Mouse (Mus musculus) cerebellum, adult 9-10 months (tissue): ENCODE results near the gene Surf6.

Experiments used
- DNase-seq: peaks from one replicate; pipeline ENCODE4 v3.0.0; 2022

Surf6 gene

DNA sequence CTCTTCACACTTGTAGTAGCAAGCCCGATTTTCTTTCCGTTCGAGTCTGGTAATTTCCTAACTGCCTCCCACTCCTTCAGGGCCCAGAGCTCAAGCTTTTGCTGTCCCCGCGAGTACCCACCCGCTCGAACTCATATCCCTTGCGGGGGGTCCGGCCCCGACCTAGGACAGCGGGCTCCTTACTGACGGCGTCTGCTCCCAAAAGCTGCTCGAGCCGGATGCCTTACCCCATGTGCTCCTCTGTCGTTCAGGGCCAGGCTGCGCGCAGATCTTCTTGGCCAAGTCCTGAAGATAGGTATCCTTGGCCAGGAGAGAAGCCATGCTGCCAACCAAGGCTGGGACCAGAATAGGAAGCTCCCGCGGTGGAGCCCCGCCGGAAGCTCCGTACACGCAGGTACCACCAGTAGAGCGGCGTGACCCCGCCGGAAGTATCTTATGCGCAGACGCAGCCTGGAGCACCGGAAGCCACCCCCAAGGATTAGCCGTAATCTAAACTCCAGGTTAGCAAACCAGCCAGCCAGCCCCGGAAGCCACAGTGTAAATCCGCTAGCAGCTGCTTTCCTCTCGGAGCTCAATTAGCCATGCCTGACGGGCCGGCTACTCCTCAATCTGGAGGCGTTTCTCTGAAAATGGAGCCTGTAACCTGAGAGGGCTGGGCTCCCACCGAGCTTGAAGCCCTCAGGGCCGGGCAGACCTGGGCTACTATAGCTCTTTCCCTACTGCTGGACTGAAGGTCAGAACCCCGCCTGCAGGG is at the start of gene Surf6:
TSS of gene Surf6 (minus strand) at position 413 of the 754 bp plus-strand sequence.
- DNase-seq = peak; percentile 95

DNA sequence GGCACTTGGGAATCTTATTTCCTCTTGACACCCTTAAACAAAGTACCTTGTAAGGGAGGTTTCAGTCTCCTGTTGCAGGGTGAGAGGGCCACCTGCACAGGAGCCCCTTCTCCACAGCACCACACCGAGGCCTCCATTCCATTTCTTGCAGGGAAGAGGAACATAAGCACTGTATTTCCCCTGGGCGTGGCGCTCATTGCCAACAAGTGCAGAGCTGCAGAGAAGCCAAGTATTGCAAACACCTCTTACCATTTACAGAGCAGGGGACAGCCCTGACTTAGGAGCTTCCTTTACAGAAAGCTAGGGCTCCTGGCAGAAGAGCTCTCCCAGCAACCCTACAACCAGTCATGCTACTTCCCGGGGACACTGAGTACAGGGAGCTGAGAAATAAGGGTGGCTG is 49.5 kb upstream of the Surf6 start:
- no peak for DNase-seq

DNA sequence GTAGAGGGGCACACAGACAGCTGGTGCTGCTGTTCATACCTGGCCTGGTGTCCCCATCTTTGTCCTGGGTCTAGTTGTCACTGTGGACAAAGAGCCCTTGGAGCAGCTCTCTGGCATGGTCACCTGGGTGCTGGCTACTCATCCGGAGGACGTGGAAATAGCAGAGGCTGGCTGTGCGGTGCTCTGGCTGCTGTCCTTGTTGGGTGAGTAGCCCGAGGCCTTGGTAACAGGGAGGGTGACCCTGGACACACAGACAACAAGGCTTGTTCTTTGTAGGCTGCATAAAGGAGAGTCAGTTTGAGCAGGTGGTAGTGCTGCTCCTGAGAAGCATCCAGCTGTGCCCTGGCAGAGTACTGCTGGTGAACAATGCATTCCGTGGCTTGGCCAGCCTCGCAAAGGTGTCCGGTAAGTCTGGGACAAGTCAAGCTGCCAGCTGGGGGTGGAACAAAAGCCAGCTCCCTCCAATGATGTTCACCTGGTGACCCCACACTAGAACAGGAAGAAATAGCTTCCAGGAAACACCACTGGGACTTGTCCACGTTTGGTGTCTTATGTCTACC is 48.7 kb upstream of the Surf6 start:
- no peak for DNase-seq

DNA sequence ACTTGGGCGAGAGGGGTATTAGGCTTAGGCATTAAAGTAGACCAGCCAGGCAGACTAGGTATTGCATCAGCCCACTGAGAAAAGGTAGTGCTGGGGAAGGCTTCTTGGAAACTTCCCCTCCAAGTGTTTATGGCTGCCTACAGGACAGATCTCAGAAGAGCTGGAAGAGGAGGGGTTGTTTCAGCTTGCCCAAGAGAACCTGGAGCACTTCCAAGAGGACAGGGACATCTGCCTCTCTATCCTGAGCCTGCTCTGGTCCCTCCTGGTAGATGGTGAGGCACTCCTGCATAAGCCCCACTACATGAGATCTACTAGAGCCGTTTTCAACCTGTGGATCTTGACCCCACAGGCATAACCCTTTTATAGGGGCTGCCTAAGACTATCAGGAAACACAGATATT is 47.7 kb upstream of the Surf6 start:
- peak; percentile 58 for DNase-seq

DNA sequence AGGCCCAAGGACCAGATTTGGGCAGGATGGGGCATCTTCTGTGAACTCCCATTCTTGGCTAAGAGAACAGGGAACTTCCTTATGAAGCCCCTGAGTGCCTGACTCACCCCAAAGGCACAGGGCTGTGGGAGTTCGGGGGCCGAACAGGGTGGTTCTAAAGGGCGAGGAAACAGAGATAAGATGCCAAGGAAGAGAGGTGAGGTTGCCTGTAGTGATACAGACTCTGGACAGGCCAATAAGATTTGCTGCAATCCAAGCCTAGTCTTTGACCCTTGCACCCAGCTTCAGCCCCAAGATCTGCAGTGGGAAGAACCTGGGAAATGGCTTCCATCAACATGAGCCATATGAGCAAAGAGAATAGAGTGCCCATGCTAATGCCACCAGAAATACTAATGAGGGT is 40.6 kb upstream of the Surf6 start:
- no peak for DNase-seq

DNA sequence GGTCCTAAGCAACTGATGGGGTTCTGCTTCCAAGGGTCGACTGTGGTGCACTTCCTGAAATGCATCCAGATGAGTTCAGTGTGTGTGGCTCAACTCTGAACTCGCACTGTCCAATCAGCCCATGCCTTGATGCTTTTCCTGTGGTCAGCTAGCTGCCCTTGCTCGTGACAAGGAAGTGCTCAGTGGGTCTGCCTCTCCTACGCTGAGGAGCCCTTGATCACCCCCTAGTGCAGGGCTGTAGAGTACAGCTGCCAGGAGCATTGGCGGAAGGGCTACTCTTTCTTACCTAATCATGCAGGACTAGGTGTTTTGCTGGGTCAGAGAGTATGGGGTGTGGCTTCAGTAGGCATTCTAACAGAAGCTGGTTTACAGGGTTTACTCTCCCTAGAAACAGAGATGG is 38.9 kb upstream of the Surf6 start:
- no peak for DNase-seq

DNA sequence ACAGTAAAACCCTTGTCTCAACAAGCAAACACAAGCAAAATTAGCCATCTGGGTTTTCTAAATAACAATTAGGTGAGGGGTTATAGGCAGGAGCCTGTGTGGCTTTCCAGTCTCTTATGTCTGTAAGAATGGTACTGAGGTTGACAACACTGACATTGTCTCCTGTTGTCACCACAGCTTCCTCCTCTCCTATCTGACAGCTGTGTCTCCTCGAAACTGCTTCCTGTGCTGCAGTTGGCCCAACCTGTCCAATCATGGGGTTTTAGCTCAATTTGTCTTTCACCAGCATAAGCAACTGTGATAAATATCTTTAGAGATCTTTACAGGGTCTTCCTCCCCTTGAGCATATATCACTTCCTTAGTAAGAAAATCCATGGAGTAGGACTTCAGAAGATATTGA is 33.7 kb upstream of the Surf6 start:
- no peak for DNase-seq

DNA sequence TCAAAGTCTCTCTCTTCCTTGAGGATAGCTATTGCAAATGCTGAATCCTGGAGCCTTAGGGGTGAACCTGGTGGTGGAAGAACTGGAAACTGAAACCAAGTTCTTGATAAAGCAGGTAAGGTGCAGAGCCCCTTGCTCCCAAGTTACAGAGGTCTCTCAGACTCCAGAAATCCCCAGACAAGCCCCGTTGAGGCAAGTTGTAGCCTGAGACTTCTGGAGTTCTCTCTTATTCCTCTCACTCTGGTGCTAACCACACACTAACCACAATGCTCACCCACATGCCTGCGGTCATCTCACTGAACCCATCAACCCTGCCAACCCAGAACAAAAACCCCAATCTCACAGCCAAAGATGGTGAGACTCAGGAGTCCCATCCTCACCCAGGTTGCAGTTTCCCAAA is 32.6 kb upstream of the Surf6 start:
- DNase-seq = no peak

DNA sequence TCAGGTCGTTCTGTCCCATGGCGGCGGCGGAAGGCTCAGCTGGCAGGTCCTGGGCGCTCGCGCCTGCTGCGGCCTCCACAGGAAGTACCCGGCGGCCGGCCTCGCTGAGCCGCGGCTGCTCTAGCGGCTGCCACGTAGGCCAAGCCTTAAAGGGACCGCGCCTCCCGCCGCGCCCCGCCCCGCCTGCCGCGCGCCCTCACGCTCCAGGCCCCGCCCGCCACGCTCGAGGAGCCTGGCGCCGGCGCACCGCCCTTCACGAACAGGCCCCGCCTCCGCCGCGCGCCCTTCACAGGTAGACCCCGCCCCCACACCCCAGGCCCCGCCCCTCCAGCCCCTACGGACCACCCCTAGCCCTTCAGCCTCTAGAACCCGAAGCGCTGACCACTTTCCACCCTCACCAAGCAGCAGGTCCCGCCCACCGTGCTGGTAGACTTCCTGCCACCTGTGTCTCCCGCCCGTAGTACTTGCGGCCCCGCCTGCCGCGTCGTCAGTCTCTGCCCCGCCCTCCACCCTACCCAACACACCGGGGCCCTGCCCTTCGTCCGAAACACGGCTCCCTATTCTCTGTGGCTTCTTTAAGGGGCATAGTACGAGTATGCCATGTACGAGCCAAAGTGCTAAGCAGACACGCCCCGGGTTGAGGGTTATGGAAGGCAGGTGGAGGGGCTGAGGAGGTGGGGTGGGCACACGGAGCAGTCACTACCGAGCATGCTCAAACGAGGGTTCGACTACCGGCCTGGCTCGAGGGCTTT is 30.8 kb upstream of the Surf6 start, which contains the start of the genes Surf4 and Stkld1:
TSS of gene Surf4 (minus strand) at position 625 of the 752 bp plus-strand sequence.
TSS of gene Stkld1 (plus strand) at position 744 of the 752 bp plus-strand sequence.
- DNase-seq = peak; percentile 89

DNA sequence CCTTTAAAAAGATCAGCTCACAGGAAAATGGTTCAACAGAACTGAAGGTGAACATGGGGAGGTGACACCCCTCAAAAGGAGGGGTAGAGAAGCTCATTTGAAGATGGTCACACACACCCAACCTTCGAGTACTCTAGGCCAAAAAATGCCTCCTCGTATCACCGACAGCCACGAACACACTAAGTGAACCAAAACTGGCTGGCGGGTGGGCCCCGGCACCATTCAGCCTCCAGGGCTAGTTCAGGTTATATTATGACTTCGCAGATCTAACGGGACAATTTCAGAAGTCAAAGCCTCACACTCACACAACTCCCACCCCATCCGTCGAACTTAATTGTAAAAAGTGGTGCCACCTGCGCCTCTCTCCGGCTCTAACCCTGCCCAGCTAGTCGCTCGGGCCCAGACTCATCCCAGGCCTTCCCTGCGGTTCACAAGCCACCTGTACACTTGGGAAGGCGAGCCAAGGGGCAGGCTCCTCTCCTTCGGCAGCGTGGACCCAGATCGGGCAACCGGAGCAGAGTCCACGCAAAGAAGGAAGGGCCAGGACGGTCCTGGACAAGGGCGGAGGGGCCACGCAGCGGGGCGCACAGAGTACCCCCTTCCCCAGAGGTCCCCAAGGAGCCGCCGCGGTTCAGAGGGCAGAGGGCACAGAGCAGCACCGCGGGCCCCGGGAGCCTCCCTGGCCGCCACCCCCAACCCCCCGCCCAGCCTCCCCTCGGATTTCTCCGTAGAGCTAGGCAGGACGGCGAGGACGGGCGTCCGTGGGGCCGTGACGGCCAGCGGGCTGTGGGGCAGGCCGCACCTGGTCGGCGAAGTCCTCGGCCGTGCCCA is 30.0 kb upstream of the Surf6 start:
- peak; percentile 62 for DNase-seq

DNA sequence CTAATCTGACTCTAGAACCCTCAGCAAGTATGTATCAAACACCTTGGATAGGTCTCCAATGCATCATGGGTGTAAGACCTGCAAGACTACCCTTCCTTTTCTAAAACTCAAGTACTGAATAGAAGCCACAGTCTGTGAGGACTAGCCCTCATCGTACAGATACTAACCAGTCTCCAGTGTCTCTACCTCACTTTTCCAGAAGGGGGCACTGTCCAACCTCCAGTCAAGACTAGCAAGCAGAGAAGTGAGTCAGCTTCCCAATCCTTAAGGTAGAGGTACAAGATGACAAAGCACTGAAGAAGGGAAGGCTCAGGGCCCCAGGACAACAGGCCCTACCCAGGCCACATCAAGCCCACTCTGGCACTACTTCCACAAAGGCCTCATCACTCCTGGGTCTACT is 27.7 kb upstream of the Surf6 start:
- peak; percentile 84 for DNase-seq

DNA sequence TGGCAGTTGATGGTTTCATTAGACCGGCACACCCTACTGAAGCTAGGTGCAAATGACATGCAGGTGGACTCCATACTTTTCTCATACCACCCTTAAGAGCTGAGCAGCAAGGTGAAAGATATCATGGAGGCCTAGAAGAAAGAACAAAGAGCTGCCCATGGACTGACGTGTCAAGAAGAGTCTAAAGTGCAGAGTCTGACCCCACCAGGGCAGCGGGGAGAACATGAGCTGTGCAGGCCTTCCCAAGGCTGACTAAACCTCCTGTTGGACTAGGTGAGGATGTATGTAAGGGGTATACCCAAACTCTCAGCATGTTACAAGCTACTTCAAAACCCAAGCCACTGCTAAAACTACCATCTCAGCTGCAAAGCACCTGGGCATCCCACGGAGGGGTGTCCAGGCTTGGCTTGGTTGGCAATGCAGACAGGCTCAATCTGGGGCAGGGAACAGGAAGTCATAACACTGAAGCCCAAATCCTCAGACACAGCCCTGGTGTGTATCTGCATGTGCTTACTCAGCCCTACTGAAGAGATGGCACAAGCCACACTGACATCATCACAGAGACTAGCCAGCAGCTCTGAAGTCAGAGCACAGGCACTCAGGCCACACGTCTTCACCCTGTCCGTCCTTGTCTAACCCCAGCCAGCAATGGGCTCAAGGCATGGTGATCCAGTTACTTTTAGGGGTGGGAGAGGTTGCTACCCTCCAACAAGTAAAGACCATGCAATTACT is 25.2 kb upstream of the Surf6 start:
- no peak for DNase-seq

DNA sequence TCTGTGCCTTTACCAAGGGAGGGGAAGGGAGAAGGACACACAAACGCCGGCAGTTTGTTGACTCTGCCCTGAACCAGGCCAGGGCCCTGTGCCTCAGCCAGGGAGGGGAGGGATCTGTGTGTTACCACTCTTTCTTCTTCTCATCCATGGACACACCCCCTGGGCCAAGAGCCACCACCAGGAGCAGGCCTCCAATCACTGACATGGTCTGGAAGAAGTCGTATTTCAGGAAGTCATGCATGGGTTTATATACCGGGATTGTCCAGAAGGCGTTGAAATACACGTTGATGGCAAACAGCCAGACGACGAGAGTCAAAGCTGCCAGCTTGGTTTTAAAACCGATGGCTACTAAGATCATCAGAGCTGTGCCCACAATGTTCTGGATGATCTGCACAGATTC is 19.1 kb upstream of the Surf6 start:
- DNase-seq = no peak

DNA sequence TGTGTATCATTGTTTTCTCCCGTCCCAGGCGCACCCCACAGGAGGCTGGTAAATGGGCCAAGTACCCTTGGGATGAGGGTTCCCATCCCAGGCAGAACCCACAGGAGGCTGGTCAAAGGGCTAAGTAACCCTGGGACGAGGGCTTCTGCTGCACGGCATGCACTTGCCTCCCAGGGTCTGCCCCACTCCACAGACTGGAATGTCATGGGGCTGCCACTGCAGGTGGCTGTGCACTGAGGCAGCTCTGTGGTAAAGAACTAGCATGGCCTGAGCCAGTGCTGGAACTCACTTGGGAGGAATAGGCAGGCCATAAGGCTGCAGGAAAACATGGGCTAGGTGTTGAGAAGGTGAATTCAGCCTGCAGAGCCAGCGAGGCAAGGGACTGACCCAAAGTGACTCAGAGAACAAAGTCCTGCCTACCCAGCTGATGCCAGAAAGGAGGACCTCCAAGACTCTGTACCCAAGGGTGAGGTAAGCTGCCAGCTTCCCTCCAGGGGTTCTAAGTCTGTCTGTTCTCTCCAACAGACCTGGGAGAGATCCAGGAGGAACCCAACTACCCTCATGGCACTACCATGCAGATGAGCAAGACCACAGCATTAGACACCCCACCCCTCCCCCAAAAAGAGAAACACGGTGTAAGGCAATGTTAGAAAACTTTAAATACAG is 17.6 kb upstream of the Surf6 start:
- no peak for DNase-seq

DNA sequence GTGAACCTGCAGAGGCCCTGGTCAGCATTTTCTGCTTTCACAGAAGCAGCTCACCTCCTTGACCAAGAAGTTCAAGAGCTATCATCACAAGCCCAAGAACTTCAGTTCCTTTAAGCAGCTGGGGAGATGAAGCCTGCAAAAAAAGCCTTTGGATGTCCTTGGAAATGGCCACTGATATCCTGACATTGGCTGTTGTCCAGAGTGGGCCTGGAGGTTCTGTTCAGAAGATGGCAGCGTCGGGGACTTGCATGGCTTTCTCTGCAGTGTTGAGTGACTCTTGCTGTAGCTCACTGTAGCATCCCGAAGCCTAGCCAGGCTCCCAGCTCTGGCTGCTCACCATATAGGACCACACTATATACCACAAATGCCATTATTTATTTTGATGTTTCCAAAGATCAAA is 17.0 kb upstream of the Surf6 start:
- DNase-seq = no peak

DNA sequence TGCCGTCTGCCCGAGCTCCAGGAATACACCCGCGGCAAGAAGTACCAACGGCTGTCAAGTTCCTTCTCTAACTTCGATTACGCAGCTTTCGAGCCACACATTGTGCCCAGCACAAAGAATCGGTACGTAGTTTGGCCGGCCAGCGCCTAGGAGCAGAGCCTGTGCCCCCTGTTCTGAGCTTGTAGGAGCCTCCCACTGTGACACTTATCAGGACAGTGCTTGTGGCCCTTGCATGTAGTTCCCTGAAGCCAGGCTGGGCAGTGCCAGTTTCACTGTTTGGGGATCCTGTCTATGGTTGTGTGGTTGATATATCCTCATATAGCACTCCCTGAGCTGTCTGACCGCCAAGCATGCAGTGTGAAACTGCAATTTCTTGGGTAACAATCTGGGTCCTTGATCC is 14.1 kb upstream of the Surf6 start:
- no peak for DNase-seq

DNA sequence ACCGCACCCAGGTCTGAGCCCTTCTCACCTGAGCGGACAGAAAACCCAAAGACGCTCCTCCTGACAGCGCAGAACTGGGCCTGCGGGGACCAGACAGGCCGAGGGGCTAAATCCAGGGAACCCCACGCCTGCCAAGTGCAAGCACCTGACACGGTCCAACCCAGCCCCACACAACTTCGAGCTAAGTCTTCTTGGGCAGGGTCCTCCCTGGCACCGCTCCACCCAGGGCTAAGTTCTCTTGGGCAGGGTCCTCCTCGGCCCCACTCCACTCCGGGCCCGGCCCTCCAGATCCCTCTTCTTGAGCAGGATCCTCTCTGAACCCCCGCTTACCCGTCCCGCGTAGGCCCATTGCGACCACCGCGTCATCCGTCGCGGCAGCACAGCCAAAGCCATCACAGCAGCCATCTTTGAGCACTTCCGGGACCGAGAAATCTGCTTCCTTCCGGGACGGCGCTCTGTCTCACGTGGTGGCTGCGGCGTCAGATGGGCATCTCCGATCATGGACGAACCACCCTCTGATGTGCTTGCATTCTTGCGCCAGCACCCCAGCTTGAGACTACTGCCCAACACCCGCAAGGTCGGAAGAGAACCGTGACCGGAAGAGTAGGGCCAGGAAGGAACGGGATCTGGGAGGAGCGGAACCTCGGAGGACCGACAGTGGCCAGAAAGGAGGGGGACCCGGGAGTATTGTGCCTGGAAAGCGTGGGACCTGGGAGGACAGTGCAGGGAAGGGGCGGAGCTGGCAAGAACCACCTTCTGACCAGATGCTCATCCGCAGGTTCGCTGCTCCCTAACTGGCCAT is 13.4 kb upstream of the Surf6 start, which contains the start of the genes Surf2 and Surf1:
TSS of gene Surf2 (plus strand) at position 441 of the 802 bp plus-strand sequence.
TSS of gene Surf1 (minus strand) at position 604 of the 802 bp plus-strand sequence.
- peak; percentile 83 for DNase-seq

DNA sequence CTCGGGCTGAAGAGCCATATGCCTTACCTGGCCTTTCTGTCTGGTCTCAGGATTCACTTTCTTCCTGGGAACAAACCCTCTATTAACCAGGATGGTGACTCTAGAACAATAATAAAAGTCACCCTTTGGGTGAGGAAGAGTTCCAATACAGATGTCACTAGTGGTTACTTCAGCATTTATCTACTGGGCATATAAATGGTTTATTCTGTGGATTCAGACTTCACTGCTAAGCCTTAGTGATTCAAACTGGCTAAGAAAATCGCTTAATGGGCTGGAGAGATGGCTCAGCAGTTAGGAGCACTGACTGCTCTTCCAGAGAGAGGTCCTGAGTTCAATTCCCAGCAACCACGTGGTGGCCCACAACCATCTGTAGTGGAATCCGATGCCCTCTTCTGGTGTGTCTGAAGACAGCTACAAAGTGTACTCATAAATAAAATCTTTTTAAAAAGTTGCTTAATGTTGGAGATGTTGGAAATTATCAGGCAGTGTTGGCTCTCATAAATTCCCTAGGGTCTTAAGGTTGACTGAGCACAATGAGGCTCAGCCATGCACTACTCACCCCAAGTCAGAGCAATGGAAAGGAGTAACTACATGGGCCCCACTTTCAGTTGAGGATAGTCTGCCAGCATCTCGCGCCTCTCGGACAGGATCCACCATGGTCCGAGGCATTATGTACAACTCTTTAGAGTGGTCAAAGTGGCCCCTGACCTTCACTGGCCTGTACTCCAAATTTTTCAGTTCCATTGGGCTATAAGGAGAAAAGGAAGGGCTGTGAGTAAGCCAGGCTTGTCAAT is 11.7 kb upstream of the Surf6 start:
- no peak for DNase-seq

DNA sequence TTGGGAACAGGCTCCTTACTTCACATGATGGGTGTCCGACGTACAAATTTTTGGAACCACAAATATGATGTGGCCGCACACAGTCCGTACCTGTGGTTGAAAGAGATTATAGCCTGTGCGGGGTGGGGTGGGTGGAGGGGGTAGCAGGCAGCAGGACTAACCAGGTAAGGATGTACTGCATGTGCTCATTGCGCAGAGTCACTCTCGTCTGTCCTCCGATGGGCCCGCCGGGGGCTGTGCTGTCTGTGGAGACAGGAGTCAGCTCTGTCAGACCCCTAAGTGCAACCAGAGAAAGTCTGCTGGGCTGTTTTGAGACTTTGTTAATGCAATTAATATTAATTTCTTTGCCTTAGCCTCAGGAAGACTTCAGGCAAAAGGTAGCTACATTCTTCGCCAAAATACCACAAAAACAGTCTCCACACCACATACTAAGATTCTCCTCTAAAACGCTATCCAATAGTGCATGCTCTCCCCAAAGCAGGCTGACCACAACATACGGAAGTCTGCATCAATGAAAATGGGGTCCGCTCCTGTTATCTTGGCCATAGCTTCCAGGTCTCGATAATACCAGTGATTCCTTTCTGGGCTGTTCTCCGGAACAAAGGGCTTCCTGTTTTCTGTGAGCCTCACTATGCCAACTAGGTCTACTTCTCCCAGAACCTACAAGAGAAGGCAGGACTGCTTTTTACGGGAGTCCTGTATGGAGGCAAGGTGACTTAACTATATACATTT is 10.9 kb upstream of the Surf6 start:
- no peak for DNase-seq
